Mouse (Mus musculus) neural tube, embryonic 10.5 days (tissue): ENCODE measurements around the gene 5730409E04Rik.
A peak's percentile ranks its signal among the peaks of the same experiment; 100 is the strongest.

Experiments
- DNase-seq: peaks from one replicate; pipeline ENCODE4 v3.0.0-alpha.2; 2017; ENCODE audit warnings: low spot score; ENCODE audit errors: extremely low spot score

5730409E04Rik gene

DNA sequence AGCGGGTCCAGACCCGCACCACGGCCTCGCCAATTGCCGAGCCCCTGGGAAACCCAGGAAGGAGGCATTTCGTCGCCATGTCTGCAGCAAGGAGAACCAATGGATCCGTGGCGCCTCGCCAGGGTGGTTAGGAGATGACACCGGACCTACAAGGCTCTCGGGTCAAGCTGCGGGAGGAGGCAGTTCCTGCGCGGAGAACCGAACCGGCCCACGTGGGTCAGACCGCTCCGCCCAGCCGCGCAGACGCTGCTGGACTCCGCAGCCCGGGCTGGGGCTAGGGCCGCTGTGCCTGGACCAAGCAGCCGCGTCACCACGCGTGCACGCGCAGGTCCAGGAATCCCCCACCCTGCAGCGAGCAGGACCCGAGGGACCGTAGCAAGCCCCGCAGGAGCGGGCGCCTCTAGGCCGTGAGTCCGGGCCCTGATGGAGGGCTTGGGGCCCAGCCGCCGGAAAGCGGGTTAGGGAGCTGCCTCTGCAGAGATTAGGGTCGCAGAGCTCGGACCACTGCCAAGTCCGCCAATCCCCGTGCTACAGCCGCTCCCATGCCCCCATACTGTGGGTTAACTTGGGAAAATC, at the start of gene 5730409E04Rik:
5730409E04Rik (plus strand) TSS at position 213 of the 576 bp plus-strand sequence.
- DNase-seq, result peak; percentile 81

DNA sequence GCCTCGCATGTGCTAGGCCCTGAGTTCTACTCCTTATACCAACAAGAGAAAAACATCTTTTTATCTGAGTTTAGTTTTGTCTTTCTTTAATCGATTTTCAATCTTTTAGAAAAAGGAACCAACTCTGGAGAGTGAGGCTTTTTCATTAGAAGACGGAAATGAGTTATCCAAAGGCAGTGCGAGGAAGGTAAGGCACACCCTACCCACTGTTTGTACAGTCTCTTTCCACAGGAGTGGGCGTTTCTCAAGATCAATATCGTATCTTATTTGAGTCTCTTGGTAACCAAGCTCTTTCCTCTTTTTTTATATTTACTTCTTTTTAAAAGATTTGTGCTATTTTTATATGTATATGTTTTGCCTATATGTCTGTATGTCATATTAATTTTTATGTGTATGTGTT, 45.8 kb upstream of the 5730409E04Rik start:
- no peak for DNase-seq

DNA sequence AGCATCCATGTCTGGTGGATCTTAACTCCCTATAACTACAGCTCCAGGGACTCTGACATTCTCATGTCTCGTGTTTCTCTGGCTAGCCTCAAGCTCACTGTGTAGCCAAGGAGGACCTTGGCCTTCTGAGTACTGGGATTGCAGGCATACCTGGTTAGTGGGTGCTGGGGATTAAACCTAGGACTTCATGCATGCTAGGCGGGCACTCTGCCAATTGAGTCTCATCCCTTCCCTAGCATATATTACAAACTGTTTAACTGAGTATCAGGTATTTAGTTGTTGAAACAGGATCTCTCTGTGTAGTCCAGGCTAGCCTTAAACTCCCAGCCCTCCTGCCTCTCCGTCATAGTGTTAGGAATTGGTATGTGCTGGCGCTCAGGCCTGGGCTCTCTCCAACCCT, 42.4 kb upstream of the 5730409E04Rik start:
- DNase-seq, result no peak

GRCm38 (mm10) chr4:126569783-126570182, 39.8 kb upstream of the 5730409E04Rik start:
- no peak for DNase-seq

- DNase-seq, result no peak
These were observed 33.3 kb upstream of the 5730409E04Rik start for GRCm38 (mm10) chr4:126576281-126576680.

DNA sequence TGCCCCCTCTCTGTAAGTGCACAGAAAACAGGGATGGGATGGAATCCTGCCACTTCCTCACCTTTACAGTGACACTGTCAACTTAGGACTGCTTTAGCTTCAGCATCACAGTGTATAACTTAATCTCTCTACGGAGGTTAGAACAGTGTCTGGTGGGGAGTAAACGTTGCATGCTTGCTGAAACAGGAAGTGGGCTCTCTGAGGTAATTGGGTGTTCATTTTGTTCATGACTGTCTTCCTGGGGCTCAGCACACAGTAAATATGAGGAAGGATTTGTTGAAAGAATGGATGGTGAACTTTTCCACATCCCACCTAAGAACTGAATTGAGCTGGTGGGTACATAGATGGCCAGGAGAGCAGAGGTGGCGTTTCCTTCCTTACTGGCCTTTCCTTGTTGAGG, 31.7 kb upstream of the 5730409E04Rik start:
- DNase-seq, result no peak

DNA sequence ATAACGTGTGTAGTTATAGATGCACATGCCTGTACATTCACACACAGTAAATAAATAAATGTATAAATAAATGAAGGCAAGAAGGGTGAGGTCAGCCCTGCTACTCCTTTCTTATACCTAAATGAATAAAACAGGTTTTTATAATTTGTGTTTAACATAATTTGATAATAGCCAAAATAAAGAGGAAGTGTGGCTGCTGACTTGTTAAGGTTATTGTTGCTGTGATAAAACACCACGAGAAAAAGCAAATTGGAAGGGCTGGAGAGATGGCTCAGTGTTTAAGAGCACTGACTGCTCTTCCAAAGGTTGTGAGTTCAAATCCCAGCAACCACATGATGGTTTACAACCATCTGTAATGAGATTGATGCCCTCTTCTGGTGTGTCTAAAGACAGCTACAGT, 30.5 kb upstream of the 5730409E04Rik start:
- no peak for DNase-seq

DNA sequence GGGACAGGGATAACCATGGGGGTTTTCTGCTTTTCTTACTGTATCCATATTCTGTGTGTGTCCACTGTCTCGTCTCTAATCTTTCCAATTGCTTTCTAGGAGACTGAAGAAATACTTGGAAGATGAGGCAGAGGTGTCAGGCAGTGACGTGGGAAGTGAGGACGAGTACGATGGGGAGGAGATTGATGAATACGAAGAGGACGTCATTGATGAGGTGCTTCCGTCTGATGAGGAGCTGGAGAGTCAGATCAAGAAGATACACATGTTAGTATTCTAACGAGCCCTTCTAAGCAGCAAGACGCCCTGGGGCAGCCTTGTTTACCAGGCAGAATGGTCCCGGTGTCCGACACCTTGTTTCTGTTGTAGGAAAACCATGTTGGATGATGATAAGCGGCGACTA, 23.9 kb upstream of the 5730409E04Rik start:
- no peak for DNase-seq

GRCm38 (mm10) chr4:126592039-126592438, 17.6 kb upstream of the 5730409E04Rik start:
- no peak for DNase-seq

DNA sequence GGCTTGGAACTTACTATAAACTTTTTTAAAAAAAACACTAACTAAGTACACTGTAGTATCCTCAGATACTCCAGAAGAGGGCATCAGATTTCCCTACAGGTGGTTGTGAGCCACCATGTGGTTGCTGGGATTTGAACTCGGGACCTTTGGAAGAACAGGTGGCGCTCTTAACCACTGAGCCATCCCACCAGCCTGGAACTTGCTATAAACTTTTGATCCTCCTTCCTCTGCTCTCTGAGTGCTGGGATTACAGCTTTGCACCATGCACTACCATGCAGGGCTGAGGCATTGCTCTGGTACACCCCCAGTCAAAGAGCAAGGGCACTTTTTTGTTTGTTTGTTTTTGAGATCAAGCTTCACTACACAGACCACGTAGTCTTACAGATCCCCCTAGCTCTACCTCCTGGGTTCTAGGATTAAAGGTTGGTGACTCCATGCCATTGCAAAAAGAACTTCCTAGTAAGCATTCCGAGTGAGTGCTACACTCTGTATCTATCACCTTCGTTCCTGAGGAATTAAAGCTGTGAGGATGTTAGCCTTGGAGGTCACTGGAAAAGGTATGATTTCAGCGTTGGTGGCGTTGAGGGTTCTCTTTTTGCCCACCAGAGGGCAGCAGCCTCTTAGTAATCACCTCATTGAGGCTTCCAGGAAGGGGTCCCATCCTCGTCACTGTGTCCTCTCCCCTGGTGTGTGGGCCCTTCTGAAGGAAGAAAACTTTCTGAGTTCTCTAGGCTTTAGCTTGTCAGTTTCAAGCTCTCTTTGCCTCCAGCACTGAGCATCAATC, 9.5 kb upstream of the 5730409E04Rik start:
- DNase-seq, result peak; percentile 74

- peak; percentile 73 for DNase-seq
These were observed 7.8 kb upstream of the 5730409E04Rik start for GRCm38 (mm10) chr4:126601597-126602444.

DNA sequence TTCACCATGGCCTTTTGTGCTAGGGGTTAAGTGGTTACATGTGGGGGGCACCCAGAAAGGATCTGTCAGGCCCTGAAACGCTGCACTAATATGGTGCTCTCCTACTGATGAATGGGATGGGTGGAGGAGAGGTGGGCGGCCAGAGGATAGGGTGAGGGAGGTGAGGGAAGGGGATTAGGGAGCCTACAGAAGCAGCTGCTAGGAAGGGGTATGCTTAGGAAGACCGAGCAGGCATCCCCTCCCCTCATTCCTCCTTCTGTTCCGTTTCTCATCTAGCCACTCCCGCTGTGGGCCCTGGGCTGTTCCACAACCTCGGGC, 7.2 kb upstream of the 5730409E04Rik start:
- DNase-seq, result no peak

DNA sequence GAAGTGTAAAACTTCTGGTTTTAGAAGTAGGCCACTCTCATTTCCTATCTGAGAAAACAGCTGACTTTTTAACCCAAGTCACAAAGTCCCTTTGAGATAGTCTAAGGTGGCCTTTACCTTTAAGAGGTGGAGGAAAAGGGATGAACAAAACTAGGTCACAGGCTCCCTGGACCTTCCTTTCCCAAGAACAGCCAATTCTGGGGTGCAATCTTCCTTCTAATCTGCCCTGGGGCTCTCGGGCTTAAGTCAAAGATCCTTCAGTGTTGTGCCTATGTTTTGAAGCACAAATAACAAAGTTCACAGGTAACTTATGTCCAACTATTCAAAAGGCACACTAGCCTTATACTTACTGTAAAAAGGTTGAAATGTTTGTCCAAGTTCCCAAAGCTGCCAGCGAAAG, 5.5 kb upstream of the 5730409E04Rik start:
- no peak for DNase-seq

DNA sequence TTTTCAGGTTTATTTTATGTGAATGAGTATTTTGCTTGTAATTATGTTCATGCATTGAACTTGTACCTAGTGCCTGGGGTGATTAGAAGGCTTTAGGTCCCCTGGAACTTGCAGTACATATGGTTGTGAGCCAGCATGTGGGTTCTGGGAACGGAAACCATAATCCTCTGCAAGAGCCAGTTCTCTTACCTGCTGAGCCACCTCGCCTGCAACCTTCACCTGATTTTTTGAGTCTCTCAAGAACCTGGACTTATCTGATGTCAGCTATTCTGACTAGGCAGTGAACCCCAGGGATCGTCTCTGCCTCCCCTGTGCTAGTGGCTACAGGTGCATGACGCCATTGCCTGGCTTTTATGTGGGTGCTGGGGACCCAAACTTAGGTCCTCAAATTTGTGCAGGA, 3.9 kb upstream of the 5730409E04Rik start:
- no peak for DNase-seq

DNA sequence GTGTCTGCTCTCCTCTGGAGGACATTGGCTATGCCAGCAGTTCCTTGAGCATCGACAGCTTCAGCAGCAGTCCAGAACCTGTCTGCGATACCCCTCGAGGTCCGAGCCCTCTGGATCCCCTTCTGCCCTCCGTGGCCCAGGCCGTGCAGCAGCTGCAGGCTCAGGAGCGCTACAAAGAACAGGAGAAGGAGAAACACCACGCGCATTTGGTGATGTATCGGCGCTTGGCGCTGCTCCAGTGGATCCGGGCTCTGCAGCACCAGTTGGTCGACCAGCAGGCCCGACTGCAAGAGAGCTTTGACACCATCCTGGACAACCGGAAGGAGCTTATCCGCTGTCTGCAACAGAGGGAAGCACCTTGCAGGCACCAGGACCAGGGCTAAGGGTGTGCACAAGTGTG, 2.4 kb downstream of the 5730409E04Rik start:
- no peak for DNase-seq

- no peak for DNase-seq
These were observed 6.7 kb downstream of the 5730409E04Rik start for GRCm38 (mm10) chr4:126616312-126616711.

DNA sequence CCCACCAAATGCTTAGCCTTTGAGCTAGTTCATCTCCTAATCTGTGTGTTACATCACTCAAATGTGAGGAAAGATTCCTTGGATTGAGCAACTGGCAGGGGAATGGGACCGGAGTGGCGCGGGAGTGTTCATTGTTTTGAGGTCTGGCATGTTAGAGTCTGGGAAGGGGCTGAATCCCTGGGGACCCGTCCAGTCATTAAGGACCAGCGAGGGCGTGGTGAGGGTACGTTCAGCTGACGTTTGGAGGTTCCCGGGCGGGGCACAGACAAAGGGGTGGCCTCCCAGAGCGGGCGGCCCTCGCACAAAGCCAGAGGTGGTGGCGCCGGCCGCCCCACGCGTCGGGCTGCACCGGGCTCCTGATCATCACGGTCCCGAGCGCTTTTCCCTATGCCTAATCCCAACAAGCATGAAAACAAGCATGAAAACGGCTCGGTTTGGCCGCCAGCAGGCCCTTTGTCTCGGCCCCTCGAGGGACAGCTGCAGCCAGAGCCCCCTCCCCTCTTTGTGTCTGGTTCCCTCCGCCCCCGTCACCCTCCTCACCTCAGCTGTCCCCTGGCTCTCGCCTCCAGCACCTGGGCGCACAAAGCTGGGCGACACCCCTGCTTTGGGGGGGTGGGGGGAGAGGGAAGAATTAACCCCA, 10.2 kb downstream of the 5730409E04Rik start:
- DNase-seq, result peak; percentile 73

- DNase-seq, result no peak
These were observed 10.8 kb downstream of the 5730409E04Rik start for GRCm38 (mm10) chr4:126620349-126620874.

GRCm38 (mm10) chr4:126627021-126627681, 17.5 kb downstream of the 5730409E04Rik start:
- DNase-seq, result peak; percentile 41

GRCm38 (mm10) chr4:126631922-126632321, 22.3 kb downstream of the 5730409E04Rik start:
- DNase-seq, result no peak

DNA sequence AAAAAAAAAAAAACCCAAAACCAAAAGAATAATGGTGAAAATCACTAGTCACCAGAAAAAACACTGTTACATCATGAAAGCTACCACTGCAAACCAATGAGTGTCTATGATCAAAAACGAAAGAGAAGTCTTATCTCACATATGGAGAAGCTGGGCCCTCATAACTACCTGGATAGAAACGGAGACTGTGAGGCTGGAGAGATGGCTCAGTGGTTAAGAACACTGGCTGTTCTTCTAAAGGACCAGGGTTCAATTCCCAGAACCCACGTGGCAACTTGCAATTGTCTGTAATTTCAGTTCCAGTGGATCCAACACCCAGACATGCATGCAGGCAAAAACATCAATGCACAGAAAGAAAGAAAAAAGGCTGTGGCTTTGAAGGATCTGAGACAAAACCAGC, 23.1 kb downstream of the 5730409E04Rik start:
- DNase-seq, result no peak
